Mouse (Mus musculus): ENCODE measurements around the gene Reln.

GRCm38 (mm10) chr5:22003858-22004257 lies 340.6 kb downstream of the Reln start:
- no peak for TF ChIP-seq CTCF (IDR thresholded peaks at IDR 0.05; ENCODE audit: low read depth, low read length)
- no peak for TF ChIP-seq POLR2A (IDR thresholded peaks at IDR 0.05; ENCODE audit: insufficient read depth, low read length)

Measured in ES-Bruce4 (cell line).